Mouse (Mus musculus): Measurements from ENCODE around the gene Adat1. TPM values are rescaled to one million over a fixed set of nuclear protein-coding genes. Genes with fewer than 3 reads are reported as not detected.

Adat1 gene
- polyA plus RNA-seq, 1 experiment from 2014 or later: 6.5 TPM

- H3K27ac ChIP-seq (ENCODE audit: poor library complexity, severe bottlenecking): no peak overlapping the region
- H3K4me1 ChIP-seq (replicated peaks): peaks cover 13% of the 10 kb centered on the region
- no peaks in the 10 kb centered on the region for H3K27me3 ChIP-seq (replicated peaks)
- no peak for ATAC-seq (ENCODE audit: insufficient number of reproducible peaks, low FRiP score)
- 87% methylated on average over 6 of the region's 6 CpGs for WGBS
- no peak overlapping the region for H3K9ac ChIP-seq
- H3K36me3 ChIP-seq: peaks cover 60% of the 10 kb centered on the region
- no peak overlapping the region for H3K4me2 ChIP-seq
- H3K4me3 ChIP-seq: no peak overlapping the region
- H3K9me3 ChIP-seq (replicated peaks): no peaks in the 10 kb centered on the region
Measured at GRCm38 (mm10) chr8:112005601-112006000, 13.5 kb upstream of the Adat1 start.

GRCm38 (mm10) chr8:112004754-112005153, 12.7 kb upstream of the Adat1 start:
- peaks cover 68% of the 10 kb centered on the region for H3K36me3 ChIP-seq
- H3K9ac ChIP-seq: no peak overlapping the region
- no peaks in the 10 kb centered on the region for H3K27me3 ChIP-seq (replicated peaks)
- H3K27ac ChIP-seq (ENCODE audit: poor library complexity, severe bottlenecking): no peak overlapping the region
- H3K9me3 ChIP-seq (replicated peaks): no peaks in the 10 kb centered on the region
- 0 out of 2 replicates have a peak, but pooled peaks cover 6% of the 10 kb centered on the region for H3K4me1 ChIP-seq (replicated peaks)
- no peak overlapping the region for H3K4me3 ChIP-seq
- no peak overlapping the region for H3K4me2 ChIP-seq
- ATAC-seq (ENCODE audit: insufficient number of reproducible peaks, low FRiP score): no peak

GRCm38 (mm10) chr8:111992703-111993039, 569 bp upstream of the Adat1 start:
- Histone ChIP-seq H3K27ac (ENCODE audit: poor library complexity, severe bottlenecking) (no peak overlapping the region), H3K4me2 (peak overlapping the region; percentile 68; the same call in 1 of the 2 replicates), H3K9ac (no peak overlapping the region), H3K4me3 (no peak overlapping the region), H3K36me3 (peaks cover 63% of the 10 kb centered on the region), H3K4me1 (replicated peaks) (peaks cover 6% of the 10 kb centered on the region; the same call in 1 of the 2 replicates), H3K9me3 (replicated peaks) (no peaks in the 10 kb centered on the region), H3K27me3 (replicated peaks) (no peaks in the 10 kb centered on the region)
- WGBS: 70% methylated on average over 3 of the region's 3 CpGs
- no peak for ATAC-seq (ENCODE audit: insufficient number of reproducible peaks, low FRiP score)

- H3K4me1 ChIP-seq (replicated peaks): peaks cover 6% of the 10 kb centered on the region; the same call in 1 of the 2 replicates
Measured at GRCm38 (mm10) chr8:111991278-111991677, 824 bp downstream of the Adat1 start.

GRCm38 (mm10) chr8:111989911-111990310, 2.2 kb downstream of the Adat1 start:
- 0 out of 2 replicates have a peak, but pooled peaks have one; percentile 29 for ATAC-seq (ENCODE audit: insufficient number of reproducible peaks, low FRiP score)
- 19% methylated on average over 7 of the region's 7 CpGs for WGBS
- Histone ChIP-seq H3K36me3 (peaks cover 57% of the 10 kb centered on the region), H3K9ac (no peak overlapping the region), H3K27ac (ENCODE audit: poor library complexity, severe bottlenecking) (no peak overlapping the region), H3K9me3 (replicated peaks) (no peaks in the 10 kb centered on the region), H3K27me3 (replicated peaks) (no peaks in the 10 kb centered on the region), H3K4me1 (replicated peaks) (peaks cover 8% of the 10 kb centered on the region), H3K4me3 (no peak overlapping the region), H3K4me2 (no peak overlapping the region)

More at GRCm38 (mm10) chr8:111991278-111991677, 824 bp downstream of the Adat1 start:
- Histone ChIP-seq H3K4me3 (peak overlapping the region; percentile 93), H3K9ac (peak overlapping the region; percentile 92; the same call in 1 of the 2 replicates), H3K4me2 (peak overlapping the region; percentile 68), H3K27me3 (replicated peaks) (no peaks in the 10 kb centered on the region), H3K27ac (ENCODE audit: poor library complexity, severe bottlenecking) (no peak overlapping the region), H3K9me3 (replicated peaks) (no peaks in the 10 kb centered on the region), H3K36me3 (peaks cover 60% of the 10 kb centered on the region)
- WGBS: 57% methylated on average over 8 of the region's 8 CpGs
- no peak for ATAC-seq (ENCODE audit: insufficient number of reproducible peaks, low FRiP score)

GRCm38 (mm10) chr8:111984511-111984910, 7.6 kb downstream of the Adat1 start:
- 52% methylated on average over 10 of the region's 10 CpGs for WGBS
- H3K27me3 ChIP-seq (replicated peaks): no peaks in the 10 kb centered on the region
- H3K4me3 ChIP-seq: no peak overlapping the region
- peak overlapping the region; percentile 50; the same call in 1 of the 2 replicates for H3K27ac ChIP-seq (ENCODE audit: poor library complexity, severe bottlenecking)
- H3K36me3 ChIP-seq: peaks cover 63% of the 10 kb centered on the region
- no peak for ATAC-seq (ENCODE audit: insufficient number of reproducible peaks, low FRiP score)
- H3K4me1 ChIP-seq (replicated peaks): peaks cover 13% of the 10 kb centered on the region
- H3K9ac ChIP-seq: no peak overlapping the region
- no peaks in the 10 kb centered on the region for H3K9me3 ChIP-seq (replicated peaks)
- H3K4me2 ChIP-seq: no peak overlapping the region

GRCm38 (mm10) chr8:111982116-111982515, 10.0 kb downstream of the Adat1 start:
- no peak for ATAC-seq (ENCODE audit: insufficient number of reproducible peaks, low FRiP score)
- H3K27ac ChIP-seq (ENCODE audit: poor library complexity, severe bottlenecking): no peak overlapping the region
- H3K9me3 ChIP-seq (replicated peaks): no peaks in the 10 kb centered on the region
- WGBS: 74% methylated on average over 7 of the region's 7 CpGs
- H3K27me3 ChIP-seq (replicated peaks): no peaks in the 10 kb centered on the region
- H3K4me1 ChIP-seq (replicated peaks): peaks cover 13% of the 10 kb centered on the region
- H3K4me3 ChIP-seq: no peak overlapping the region
- H3K36me3 ChIP-seq: peaks cover 57% of the 10 kb centered on the region
- H3K9ac ChIP-seq: no peak overlapping the region
- no peak overlapping the region for H3K4me2 ChIP-seq

- Histone ChIP-seq H3K27ac (ENCODE audit: poor library complexity, severe bottlenecking) (no peak overlapping the region), H3K4me1 (replicated peaks) (no peaks in the 10 kb centered on the region), H3K9ac (no peak overlapping the region), H3K27me3 (replicated peaks) (no peaks in the 10 kb centered on the region), H3K4me3 (no peak overlapping the region), H3K9me3 (replicated peaks) (peaks cover 10% of the 10 kb centered on the region; the same call in 1 of the 2 replicates), H3K4me2 (no peak overlapping the region), H3K36me3 (peaks cover 61% of the 10 kb centered on the region)
- ATAC-seq (ENCODE audit: insufficient number of reproducible peaks, low FRiP score): no peak
- WGBS: 69% methylated on average over 10 of the region's 10 CpGs
Measured at GRCm38 (mm10) chr8:111978147-111978546, 14.0 kb downstream of the Adat1 start.

GRCm38 (mm10) chr8:111976326-111976725, 15.8 kb downstream of the Adat1 start:
- H3K36me3 ChIP-seq: peaks cover 62% of the 10 kb centered on the region
- no peak overlapping the region for H3K27ac ChIP-seq (ENCODE audit: poor library complexity, severe bottlenecking)
- H3K4me1 ChIP-seq (replicated peaks): no peaks in the 10 kb centered on the region
- ATAC-seq (ENCODE audit: insufficient number of reproducible peaks, low FRiP score): no peak
- peaks cover 10% of the 10 kb centered on the region; the same call in 1 of the 2 replicates for H3K9me3 ChIP-seq (replicated peaks)
- H3K4me2 ChIP-seq: no peak overlapping the region
- no peak overlapping the region for H3K4me3 ChIP-seq
- 76% methylated on average over 2 of the region's 2 CpGs for WGBS
- no peak overlapping the region for H3K9ac ChIP-seq
- H3K27me3 ChIP-seq (replicated peaks): no peaks in the 10 kb centered on the region

- Histone ChIP-seq H3K9me3 (replicated peaks) (peaks cover 10% of the 10 kb centered on the region; the same call in 1 of the 2 replicates), H3K36me3 (peaks cover 66% of the 10 kb centered on the region), H3K9ac (no peak overlapping the region)
Measured at GRCm38 (mm10) chr8:111975706-111976105, 16.4 kb downstream of the Adat1 start.

GRCm38 (mm10) chr8:111974138-111974537, 18.0 kb downstream of the Adat1 start:
- H3K4me3 ChIP-seq: no peak overlapping the region
- H3K4me1 ChIP-seq (replicated peaks): no peaks in the 10 kb centered on the region
- H3K9me3 ChIP-seq (replicated peaks): peaks cover 10% of the 10 kb centered on the region; the same call in 1 of the 2 replicates
- no peaks in the 10 kb centered on the region for H3K27me3 ChIP-seq (replicated peaks)
- H3K36me3 ChIP-seq: peaks cover 60% of the 10 kb centered on the region
- 94% methylated on average over 12 of the region's 12 CpGs for WGBS
- ATAC-seq (ENCODE audit: insufficient number of reproducible peaks, low FRiP score): no peak
- no peak overlapping the region for H3K4me2 ChIP-seq
- no peak overlapping the region for H3K27ac ChIP-seq (ENCODE audit: poor library complexity, severe bottlenecking)
- no peak overlapping the region for H3K9ac ChIP-seq

More at GRCm38 (mm10) chr8:111975706-111976105, 16.4 kb downstream of the Adat1 start:
- Histone ChIP-seq H3K4me2 (no peak overlapping the region), H3K4me3 (no peak overlapping the region), H3K27ac (ENCODE audit: poor library complexity, severe bottlenecking) (no peak overlapping the region), H3K4me1 (replicated peaks) (no peaks in the 10 kb centered on the region), H3K27me3 (replicated peaks) (no peaks in the 10 kb centered on the region)
- WGBS: 95% methylated on average over 2 of the region's 2 CpGs
- ATAC-seq (ENCODE audit: insufficient number of reproducible peaks, low FRiP score): no peak

GRCm38 (mm10) chr8:111968991-111969390, 23.1 kb downstream of the Adat1 start:
- Histone ChIP-seq H3K9me3 (replicated peaks) (peaks cover 7% of the 10 kb centered on the region; the same call in 1 of the 2 replicates), H3K9ac (no peak overlapping the region), H3K27me3 (replicated peaks) (no peaks in the 10 kb centered on the region), H3K36me3 (peaks cover 41% of the 10 kb centered on the region), H3K4me1 (replicated peaks) (no peaks in the 10 kb centered on the region), H3K4me2 (no peak overlapping the region), H3K27ac (ENCODE audit: poor library complexity, severe bottlenecking) (no peak overlapping the region), H3K4me3 (no peak overlapping the region)
- ATAC-seq (ENCODE audit: insufficient number of reproducible peaks, low FRiP score): no peak
- 35% methylated on average over 5 of the region's 5 CpGs for WGBS
